Mouse (Mus musculus): ENCODE measurements around the gene Pcdh15.

DNA sequence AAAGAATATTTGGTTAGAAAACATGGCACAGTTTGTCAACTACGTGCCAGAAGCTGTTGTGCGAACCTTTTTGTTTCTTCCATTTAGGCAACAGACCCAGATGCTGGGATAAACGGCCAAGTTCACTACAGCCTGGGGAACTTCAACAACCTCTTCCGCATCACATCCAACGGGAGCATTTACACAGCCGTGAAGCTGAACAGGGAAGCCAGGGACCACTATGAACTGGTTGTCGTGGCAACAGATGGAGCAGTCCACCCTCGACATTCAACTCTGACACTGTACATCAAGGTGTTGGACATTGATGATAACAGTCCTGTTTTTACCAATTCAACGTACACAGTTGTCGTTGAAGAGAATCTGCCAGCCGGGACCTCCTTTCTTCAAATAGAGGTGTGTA is 1350.9 kb downstream of the Pcdh15 start:
- TF ChIP-seq CTCF (IDR thresholded peaks at IDR 0.05; ENCODE audit: low read depth): no peak
- TF ChIP-seq EP300 (IDR thresholded peaks at IDR 0.05; ENCODE audit: low read depth): no peak
